Comparison of ENCODE assay signal across 22 mouse cellular contexts in genomic region chr6:143998201-143998600, GRCm38 (mm10).
DNase-seq lines count a peak whose midpoint lies in the region; ATAC-seq and TF ChIP-seq lines count a peak whose summit lies in the region.
"Had no signal": no experiment of that assay in that cellular context is flagged by ENCODE, and none has a peak within 500 bp of the region (broad histone marks: within the 10 kb centered on the region; RNA-seq: fewer than 3 reads in every experiment).

No protein-coding gene starts in this region.

- no peaks in the 10 kb centered on the region for H3K36me3 ChIP-seq in forebrain, embryonic 12.5 days (replicated peaks)
- H3K36me3 ChIP-seq in forebrain, postnatal 0 days (ENCODE audit: insufficient read depth) = no peaks in the 10 kb centered on the region
- H3K36me3 ChIP-seq in limb, embryonic 13.5 days = no peaks in the 10 kb centered on the region; the same call in 1 of the 2 replicates
- H3K36me3 ChIP-seq in limb, embryonic 10.5 days = no peaks in the 10 kb centered on the region
- H3K36me3 ChIP-seq in neural tube, embryonic 13.5 days = no peaks in the 10 kb centered on the region
- no peaks in the 10 kb centered on the region for H3K36me3 ChIP-seq in midbrain, postnatal 0 days (ENCODE audit: insufficient read depth, low read length)
- H3K36me3 ChIP-seq: embryonic facial prominence, embryonic 12.5 days; heart, embryonic 15.5 days; hindbrain, embryonic 13.5 days; intestine, embryonic 15.5 days had no signal

- no peaks in the 10 kb centered on the region for H3K27me3 ChIP-seq in forebrain, embryonic 12.5 days
- H3K27me3 ChIP-seq in forebrain, postnatal 0 days (ENCODE audit: insufficient read depth, low read length) = no peaks in the 10 kb centered on the region
- H3K27me3 ChIP-seq in limb, embryonic 13.5 days = peaks cover 5% of the 10 kb centered on the region; the same call in 1 of the 2 replicates
- no peaks in the 10 kb centered on the region for H3K27me3 ChIP-seq in limb, embryonic 10.5 days (ENCODE audit: low read depth, poor library complexity, severe bottlenecking)
- no peaks in the 10 kb centered on the region for H3K27me3 ChIP-seq in neural tube, embryonic 13.5 days
- H3K27me3 ChIP-seq in midbrain, postnatal 0 days (ENCODE audit: insufficient read depth, low read length) = no peaks in the 10 kb centered on the region
- H3K27me3 ChIP-seq: embryonic facial prominence, embryonic 12.5 days; heart, embryonic 15.5 days; hindbrain, embryonic 13.5 days; intestine, embryonic 15.5 days had no signal

- peak overlapping the region; percentile 5; the same call in 1 of the 2 replicates for H3K4me2 ChIP-seq in forebrain, embryonic 12.5 days
- no peak overlapping the region for H3K4me2 ChIP-seq in forebrain, postnatal 0 days (ENCODE audit: low read depth)
- peak overlapping the region; percentile 23; the same call in 1 of the 2 replicates for H3K4me2 ChIP-seq in limb, embryonic 13.5 days (replicated peaks)
- peak overlapping the region; percentile 24; the same call in 1 of the 2 replicates for H3K4me2 ChIP-seq in neural tube, embryonic 13.5 days
- H3K4me2 ChIP-seq in midbrain, postnatal 0 days (ENCODE audit: low read depth, low read length, poor library complexity, severe bottlenecking) = no peak overlapping the region
- H3K4me2 ChIP-seq: embryonic facial prominence, embryonic 12.5 days; heart, embryonic 11.5 days; heart, embryonic 15.5 days; hindbrain, embryonic 13.5 days; intestine, embryonic 15.5 days had no signal

- ATAC-seq in forebrain, embryonic 12.5 days (ENCODE audit: low FRiP score) = no peak
- no peak for ATAC-seq in forebrain, postnatal 0 days
- ATAC-seq in limb, embryonic 13.5 days (ENCODE audit: low FRiP score, low read depth) = no peak
- ATAC-seq in neural tube, embryonic 13.5 days (ENCODE audit: low read depth) = peak; percentile 53; the same call in 1 of the 2 replicates
- ATAC-seq in midbrain, postnatal 0 days (ENCODE audit: low FRiP score) = no peak
- ATAC-seq: forebrain, embryonic 16.5 days; hindbrain, postnatal 0 days; intestine, embryonic 15.5 days had no signal

- no peak overlapping the region for H3K4me3 ChIP-seq in forebrain, embryonic 12.5 days (replicated peaks)
- H3K4me3 ChIP-seq in forebrain, postnatal 0 days (ENCODE audit: low read depth, low read length) = no peak overlapping the region
- H3K4me3 ChIP-seq in limb, embryonic 13.5 days = no peak overlapping the region
- no peak overlapping the region for H3K4me3 ChIP-seq in limb, embryonic 10.5 days
- H3K4me3 ChIP-seq in neural tube, embryonic 13.5 days = no peak overlapping the region
- no peak overlapping the region for H3K4me3 ChIP-seq in midbrain, postnatal 0 days (ENCODE audit: low read depth, low read length)
- H3K4me3 ChIP-seq: embryonic facial prominence, embryonic 12.5 days; gastrocnemius, adult 2 months; heart, embryonic 15.5 days; hindbrain, embryonic 13.5 days; intestine, embryonic 15.5 days had no signal

- no peaks in the 10 kb centered on the region for H3K9me3 ChIP-seq in forebrain, embryonic 12.5 days
- H3K9me3 ChIP-seq in forebrain, postnatal 0 days (ENCODE audit: low read length) = no peaks in the 10 kb centered on the region
- H3K9me3 ChIP-seq in limb, embryonic 13.5 days = no peaks in the 10 kb centered on the region
- H3K9me3 ChIP-seq in limb, embryonic 10.5 days (replicated peaks) = no peaks in the 10 kb centered on the region
- no peaks in the 10 kb centered on the region for H3K9me3 ChIP-seq in neural tube, embryonic 13.5 days
- H3K9me3 ChIP-seq in midbrain, postnatal 0 days (ENCODE audit: low read length) = no peaks in the 10 kb centered on the region
- H3K9me3 ChIP-seq: embryonic facial prominence, embryonic 12.5 days; heart, embryonic 15.5 days; hindbrain, embryonic 13.5 days; intestine, embryonic 15.5 days had no signal

- no peak for DNase-seq in forebrain, postnatal 0 days
- no peak for DNase-seq in limb, embryonic 10.5 days (ENCODE audit: low spot score)
- peak; percentile 30 for DNase-seq in forelimb bud, embryonic 11.5 days (ENCODE audit: low read depth, low spot score)
- DNase-seq in spleen, postnatal 36 days (ENCODE audit: low spot score in 2 of 2) = no peak
- DNase-seq in midbrain, postnatal 0 days (ENCODE audit: low spot score) = no peak
- DNase-seq: adrenal gland, postnatal 25 days; cerebellum, adult 2 months; cerebellum, postnatal 10 days; gastrocnemius, adult 2 months; gastrocnemius, postnatal 25 days; heart, adult 18-20 months; heart, postnatal 14 days had no signal

- 31% methylated on average over 13 of the region's 13 CpGs for WGBS in forebrain, embryonic 12.5 days
- 30% methylated on average over 13 of the region's 13 CpGs for WGBS in forebrain, postnatal 0 days
- 26% methylated on average over 13 of the region's 13 CpGs for WGBS in limb, embryonic 13.5 days
- 76% methylated on average over 13 of the region's 13 CpGs for WGBS in limb, embryonic 10.5 days
- WGBS in neural tube, embryonic 13.5 days = 27% methylated on average over 13 of the region's 13 CpGs
- 33% methylated on average over 13 of the region's 13 CpGs for WGBS in midbrain, postnatal 0 days

- peaks cover 27% of the 10 kb centered on the region for H3K4me1 ChIP-seq in forebrain, embryonic 12.5 days
- H3K4me1 ChIP-seq in forebrain, postnatal 0 days (ENCODE audit: insufficient read depth) = 0 out of 2 replicates have a peak, but pooled peaks cover 10% of the 10 kb centered on the region
- peaks cover 22% of the 10 kb centered on the region for H3K4me1 ChIP-seq in limb, embryonic 13.5 days
- H3K4me1 ChIP-seq in limb, embryonic 10.5 days = peaks cover 29% of the 10 kb centered on the region
- peaks cover 14% of the 10 kb centered on the region for H3K4me1 ChIP-seq in neural tube, embryonic 13.5 days (replicated peaks)
- H3K4me1 ChIP-seq in midbrain, postnatal 0 days (ENCODE audit: insufficient read depth, low read length) = no peaks in the 10 kb centered on the region
- H3K4me1 ChIP-seq: intestine, embryonic 15.5 days had no signal

- H3K9ac ChIP-seq in forebrain, embryonic 12.5 days = no peak overlapping the region
- no peak overlapping the region for H3K9ac ChIP-seq in forebrain, postnatal 0 days
- no peak overlapping the region for H3K9ac ChIP-seq in limb, embryonic 13.5 days
- no peak overlapping the region for H3K9ac ChIP-seq in neural tube, embryonic 13.5 days
- no peak overlapping the region for H3K9ac ChIP-seq in midbrain, postnatal 0 days (replicated peaks; ENCODE audit: low read length, poor library complexity, severe bottlenecking)
- H3K9ac ChIP-seq: embryonic facial prominence, embryonic 12.5 days; heart, embryonic 15.5 days; hindbrain, embryonic 13.5 days; intestine, embryonic 15.5 days had no signal

- no peak for TF ChIP-seq CTCF in forebrain, postnatal 0 days (IDR thresholded peaks at IDR 0.05; ENCODE audit: low read depth)
- no peak for TF ChIP-seq CTCF in midbrain, postnatal 0 days (IDR thresholded peaks at IDR 0.05)

- H3K27ac ChIP-seq in forebrain, embryonic 12.5 days = no peak overlapping the region
- H3K27ac ChIP-seq in forebrain, postnatal 0 days (ENCODE audit: low read depth, low read length) = no peak overlapping the region
- no peak overlapping the region; the same call in 1 of the 2 replicates for H3K27ac ChIP-seq in limb, embryonic 13.5 days
- H3K27ac ChIP-seq in limb, embryonic 10.5 days = no peak overlapping the region
- no peak overlapping the region for H3K27ac ChIP-seq in neural tube, embryonic 13.5 days (replicated peaks)
- H3K27ac ChIP-seq in midbrain, postnatal 0 days (ENCODE audit: low read depth, low read length) = no peak overlapping the region
- H3K27ac ChIP-seq: embryonic facial prominence, embryonic 12.5 days; gastrocnemius, adult 2 months; heart, embryonic 15.5 days; hindbrain, embryonic 13.5 days; hindbrain, postnatal 0 days; intestine, embryonic 15.5 days had no signal

Comparison
In these comparisons a context has a peak if more than half of its experiments do, and no peak if none do; other contexts are left out.
1. H3K4me2 ChIP-seq: peak in forebrain, embryonic 12.5 days (single experiment), limb, embryonic 13.5 days (single experiment) and neural tube, embryonic 13.5 days (single experiment); none in forebrain, postnatal 0 days (single experiment) and midbrain, postnatal 0 days (single experiment).